Mouse (Mus musculus): Measurements from ENCODE around the gene Fut2. TPM values are rescaled to one million over a fixed set of nuclear protein-coding genes. Genes with fewer than 3 reads are reported as not detected.

Fut2 gene
- total and polyA plus RNA-seq, 3 experiments: not detected

GRCm38 (mm10) chr7:45715090-45715708, 49.0 kb upstream of the Fut2 start, which contains the start of gene Rpl18 (continued):
- TF ChIP-seq USF1 (IDR thresholded peaks at IDR 0.05; ENCODE audit: low read depth, low read length) (no peak), POLR2AphosphoS2 (IDR thresholded peaks at IDR 0.05; ENCODE audit: low read depth, low read length) (peak; percentile 85; the same call in 1 of the 2 replicates), MAFK (IDR thresholded peaks at IDR 0.05; ENCODE audit: insufficient replicate concordance, low read length) (no peak), UBTF (IDR thresholded peaks at IDR 0.05; ENCODE audit: low read depth, low read length) (no peak), USF2 (conservative IDR thresholded peaks at IDR 0.05; ENCODE audit: low read depth, low read length) (no peak), SIN3A (IDR thresholded peaks at IDR 0.05; ENCODE audit: low read length) (peak; percentile 87; the same call in 1 of the 2 replicates), BHLHE40 (IDR thresholded peaks at IDR 0.05; ENCODE audit: low read depth, low read length) (peak; percentile 28; the same call in 1 of the 2 replicates), TCF12 (IDR thresholded peaks at IDR 0.05; ENCODE audit: low read depth, low read length) (peak; percentile 36; the same call in 1 of the 2 replicates), KAT2A (IDR thresholded peaks at IDR 0.05; ENCODE audit: insufficient replicate concordance, low read length) (peak; percentile 75; the same call in 1 of the 2 replicates), NRF1 (IDR thresholded peaks at IDR 0.05; ENCODE audit: low read depth, low read length) (peak; percentile 84), JUND (conservative IDR thresholded peaks at IDR 0.05; ENCODE audit: low read depth, low read length) (no peak), RCOR1 (conservative IDR thresholded peaks at IDR 0.05; ENCODE audit: low read depth, low read length) (peak; percentile 86; the same call in 1 of the 2 replicates), PAX5 (IDR thresholded peaks at IDR 0.05; ENCODE audit: low read length) (no peak), EP300 (IDR thresholded peaks at IDR 0.05; ENCODE audit: low read length) (no peak), JUN (IDR thresholded peaks at IDR 0.05; ENCODE audit: insufficient read depth, low read depth, low read length) (no peak), ETS1 (conservative IDR thresholded peaks at IDR 0.05; ENCODE audit: low read depth, low read length) (no peak), ZMIZ1 (IDR thresholded peaks at IDR 0.05; ENCODE audit: low read depth, low read length) (no peak)

GRCm38 (mm10) chr7:45714630-45715089, 48.5 kb upstream of the Fut2 start:
- H3K27ac ChIP-seq (ENCODE audit: insufficient read depth, low read depth): no peak overlapping the region
- dilution Hi-C loops (cut with MboI; ENCODE audit: extremely low pct_ligation_motif_present, extremely low pct_unique_long_range_greater_than_20kb, low sequenced_read_pairs): no loop called here
- no peaks in the 10 kb centered on the region for H3K9me3 ChIP-seq (replicated peaks; ENCODE audit: low read length)
- H3K79me2 ChIP-seq (replicated peaks; ENCODE audit: control insufficient read depth, extremely low read depth, insufficient read depth, poor library complexity, severe bottlenecking): peaks cover 43% of the 10 kb centered on the region
- no peak for TF ChIP-seq NRF1 (IDR thresholded peaks at IDR 0.05; ENCODE audit: low read depth, low read length)
- TF ChIP-seq JUND (conservative IDR thresholded peaks at IDR 0.05; ENCODE audit: low read depth, low read length): no peak
- TF ChIP-seq TCF12 (IDR thresholded peaks at IDR 0.05; ENCODE audit: low read depth, low read length): no peak
- no peak for TF ChIP-seq MAX (IDR thresholded peaks at IDR 0.05; ENCODE audit: low read length)
- TF ChIP-seq TBP (conservative IDR thresholded peaks at IDR 0.05; ENCODE audit: low read depth, low read length): no peak
- no peak for TF ChIP-seq ELF1 (IDR thresholded peaks at IDR 0.05; ENCODE audit: low read depth, low read length)
- TF ChIP-seq ETS1 (conservative IDR thresholded peaks at IDR 0.05; ENCODE audit: low read depth, low read length): no peak
- H3K27me3 ChIP-seq (replicated peaks): no peaks in the 10 kb centered on the region
- peak overlapping the region; percentile 81 to 100 (median 84) for H3K4me3 ChIP-seq (replicated peaks in 1 of 3; ENCODE audit: low read depth in 2 of 3, low read length in 2 of 3, poor library complexity in 1 of 3)
- H3K9ac ChIP-seq (ENCODE audit: insufficient read depth, low read depth): peak overlapping the region; percentile 75
- H3K4me1 ChIP-seq (ENCODE audit: control insufficient read depth in 1 of 2, insufficient read depth in 2 of 2): peaks cover under 1 to 26% of the 10 kb centered on the region in 2 experiments; a peak in 2 of 4 replicates
- H3K4me2 ChIP-seq (ENCODE audit: insufficient read depth, low read depth, poor library complexity, severe bottlenecking): peak overlapping the region; percentile 76; the same call in 1 of the 2 replicates
- peaks cover 42 to 65% of the 10 kb centered on the region in 2 experiments for H3K36me3 ChIP-seq (replicated peaks in 1 of 2; ENCODE audit: control insufficient read depth in 1 of 2, insufficient read depth in 1 of 2, low read length in 1 of 2)
- in situ Hi-C loops (cut with MboI; ENCODE audit: low pct_ligation_motif_present, low pct_unique_long_range_greater_than_20kb, low sequenced_read_pairs): no loop called here
- DNase-seq (ENCODE audit: extremely low read depth): no peak
